Mouse (Mus musculus) CD4-positive, CD25-positive, alpha-beta regulatory T cell, adult 2 months (primary cell): ENCODE measurements at regions not wholly inside any gene's neighbourhood (a gene's known extent, or its start where the extent isn't known, plus 50 kb on each side); places are given as distances from the start of the nearest gene placed in this dataset.

ENCODE experiments used
- DNase-seq: peaks from one replicate; pipeline ENCODE4 v3.0.0-alpha.2; 2012; ENCODE audit warnings: low read depth, low spot score

- DNase-seq: no peak
Measured at GRCm38 (mm10) chr16:62496697-62497096, 289.9 kb downstream of the Nsun3 start.

- DNase-seq: no peak
Measured at GRCm38 (mm10) chr16:62470133-62470532, 316.5 kb downstream of the Nsun3 start.

- no peak for DNase-seq
Measured at GRCm38 (mm10) chr16:62469286-62469685, 317.3 kb downstream of the Nsun3 start.

- DNase-seq: no peak
Measured at GRCm38 (mm10) chr16:62468846-62469245, 317.8 kb downstream of the Nsun3 start.

- DNase-seq: no peak
Measured at GRCm38 (mm10) chr16:62459949-62460551, 326.6 kb downstream of the Nsun3 start.

GRCm38 (mm10) chr16:62449735-62450134 is 336.9 kb downstream of the Nsun3 start:
- DNase-seq: no peak

- no peak for DNase-seq
Measured at GRCm38 (mm10) chr16:62447380-62447779, 339.2 kb downstream of the Nsun3 start.

GRCm38 (mm10) chr16:62441197-62441596 is 345.4 kb downstream of the Nsun3 start:
- no peak for DNase-seq

GRCm38 (mm10) chr16:62433125-62433524 is 353.5 kb downstream of the Nsun3 start:
- DNase-seq: no peak

GRCm38 (mm10) chr16:62414485-62414884 is 372.1 kb downstream of the Nsun3 start:
- no peak for DNase-seq

GRCm38 (mm10) chr16:62407526-62408165 is 379.0 kb downstream of the Nsun3 start:
- no peak for DNase-seq

GRCm38 (mm10) chr16:62406458-62406857 is 380.2 kb downstream of the Nsun3 start:
- DNase-seq: no peak

GRCm38 (mm10) chr16:62357279-62357678 is 429.3 kb downstream of the Nsun3 start:
- no peak for DNase-seq

- no peak for DNase-seq
Measured at GRCm38 (mm10) chr16:62356349-62356748, 430.3 kb downstream of the Nsun3 start.

- no peak for DNase-seq
Measured at GRCm38 (mm10) chr16:62355830-62356270, 430.8 kb downstream of the Nsun3 start.

- no peak for DNase-seq
Measured at GRCm38 (mm10) chr16:62327378-62328036, 459.1 kb downstream of the Nsun3 start.

- DNase-seq: no peak
Measured at GRCm38 (mm10) chr16:62325534-62326244, 460.9 kb downstream of the Nsun3 start.

- no peak for DNase-seq
Measured at GRCm38 (mm10) chr16:62322809-62323208, 463.8 kb downstream of the Nsun3 start.

- no peak for DNase-seq
Measured at GRCm38 (mm10) chr16:62288948-62289347, 497.7 kb downstream of the Nsun3 start.
